Mouse (Mus musculus): ENCODE results near the gene Myo9b. TPM values are rescaled to one million over a fixed set of nuclear protein-coding genes. Genes with fewer than 3 reads are reported as not detected.

Myo9b gene
- polyA plus RNA-seq, 1 experiment from 2014 or later: 5.8 TPM

DNA sequence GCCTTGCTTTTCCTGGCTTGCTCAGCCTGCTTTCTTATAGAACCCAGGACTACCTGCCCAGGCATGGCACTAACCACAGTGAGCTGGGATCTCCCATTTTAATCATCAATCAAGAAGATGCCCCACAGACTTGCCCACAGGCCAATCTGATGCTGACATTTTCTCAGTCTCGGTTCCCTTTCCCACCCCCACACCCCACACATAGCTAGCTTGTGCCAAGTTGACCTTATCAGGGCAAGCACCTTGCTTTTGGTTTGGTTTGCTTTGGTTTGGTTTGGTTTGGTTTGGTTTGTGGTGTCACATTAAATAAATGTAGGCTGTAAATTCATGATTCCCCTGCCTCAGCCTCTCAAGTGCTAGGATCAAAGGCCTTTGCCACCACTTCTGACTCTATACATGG is 34.9 kb downstream of the Myo9b start:
- no peak overlapping the region for H3K4me2 ChIP-seq (replicated peaks; ENCODE audit: low read depth)
- WGBS: 71% methylated on average over 1 of the region's 1 CpGs
- no peak overlapping the region for H3K27ac ChIP-seq (replicated peaks)
- ATAC-seq (ENCODE audit: low FRiP score, low TSS enrichment): no peak
- no peak for DNase-seq (ENCODE audit: low spot score)
- no peaks in the 10 kb centered on the region for H3K9me3 ChIP-seq (ENCODE audit: control insufficient read depth, low read length)
- no peaks in the 10 kb centered on the region for H3K27me3 ChIP-seq (ENCODE audit: control insufficient read depth, insufficient read depth, low read length)
- H3K4me3 ChIP-seq (ENCODE audit: low read depth, low read length): no peak overlapping the region
- TF ChIP-seq CTCF (IDR thresholded peaks at IDR 0.05; ENCODE audit: low read depth) (no peak), EP300 (optimal IDR thresholded peaks at IDR 0.05) (no peak)
- H3K9ac ChIP-seq (ENCODE audit: low read length): no peak overlapping the region
- H3K4me1 ChIP-seq (replicated peaks; ENCODE audit: control insufficient read depth, insufficient read depth): no peaks in the 10 kb centered on the region
- H3K36me3 ChIP-seq (ENCODE audit: control insufficient read depth, insufficient read depth, low read length): peaks cover 1% of the 10 kb centered on the region; the same call in 1 of the 2 replicates

DNA sequence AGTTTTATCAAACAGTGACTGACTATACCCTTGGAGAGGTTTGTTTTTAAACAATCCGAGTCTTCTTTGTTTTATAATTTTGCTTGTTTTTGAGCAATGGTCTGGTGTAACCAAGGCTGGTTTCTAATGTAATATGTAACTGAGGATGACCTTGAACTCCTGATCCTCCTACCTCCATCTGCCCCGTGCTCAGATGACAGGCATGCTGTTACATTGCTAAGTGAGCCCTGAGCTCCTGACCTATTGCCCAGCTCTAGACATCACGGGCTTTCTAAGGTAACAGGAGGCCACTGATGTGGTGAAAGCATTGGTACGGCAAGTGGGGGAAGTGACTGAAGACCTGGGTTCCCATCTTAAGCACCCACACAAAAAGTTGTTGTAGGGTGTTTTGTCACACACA is 35.4 kb downstream of the Myo9b start:
- no peak for DNase-seq (ENCODE audit: low spot score)
- ATAC-seq (ENCODE audit: low FRiP score, low TSS enrichment): no peak
- Histone ChIP-seq H3K27me3 (ENCODE audit: control insufficient read depth, insufficient read depth, low read length) (no peaks in the 10 kb centered on the region), H3K4me3 (ENCODE audit: low read depth, low read length) (no peak overlapping the region), H3K36me3 (ENCODE audit: control insufficient read depth, insufficient read depth, low read length) (no peaks in the 10 kb centered on the region), H3K4me1 (replicated peaks; ENCODE audit: control insufficient read depth, insufficient read depth) (no peaks in the 10 kb centered on the region), H3K27ac (replicated peaks) (no peak overlapping the region), H3K9me3 (ENCODE audit: control insufficient read depth, low read length) (no peaks in the 10 kb centered on the region), H3K4me2 (replicated peaks; ENCODE audit: low read depth) (no peak overlapping the region), H3K9ac (ENCODE audit: low read length) (no peak overlapping the region)
- no peak for TF ChIP-seq EP300 (optimal IDR thresholded peaks at IDR 0.05)
- TF ChIP-seq CTCF (IDR thresholded peaks at IDR 0.05; ENCODE audit: low read depth): no peak
- 80% methylated on average over 4 of the region's 4 CpGs for WGBS

DNA sequence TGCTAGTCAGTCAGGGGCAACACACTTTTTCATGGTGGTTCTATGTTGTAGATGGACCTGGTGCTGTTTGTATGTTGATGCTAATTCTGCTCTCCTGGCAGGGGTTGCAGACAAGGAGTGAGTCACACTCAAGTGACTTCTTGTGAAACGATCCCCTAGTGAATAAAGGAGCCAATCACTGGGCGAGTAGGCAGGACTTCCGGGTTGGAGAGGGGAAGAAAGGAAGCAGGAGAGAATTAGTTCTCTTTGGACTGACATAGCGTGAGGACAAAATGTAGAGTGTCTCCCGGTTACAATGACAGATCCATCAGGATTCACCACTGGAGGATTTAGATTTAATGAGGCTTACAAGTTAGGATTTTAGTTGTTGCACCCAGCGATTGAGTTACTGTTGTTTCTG is 37.9 kb downstream of the Myo9b start:
- no peaks in the 10 kb centered on the region for H3K27me3 ChIP-seq (ENCODE audit: control insufficient read depth, insufficient read depth, low read length)
- H3K4me1 ChIP-seq (replicated peaks; ENCODE audit: control insufficient read depth, insufficient read depth): no peaks in the 10 kb centered on the region
- H3K36me3 ChIP-seq (ENCODE audit: control insufficient read depth, insufficient read depth, low read length): no peaks in the 10 kb centered on the region
- ATAC-seq (ENCODE audit: low FRiP score, low TSS enrichment): no peak
- H3K9ac ChIP-seq (ENCODE audit: low read length): no peak overlapping the region
- WGBS: 76% methylated on average over 6 of the region's 6 CpGs
- TF ChIP-seq CTCF (IDR thresholded peaks at IDR 0.05; ENCODE audit: low read depth) (no peak), EP300 (optimal IDR thresholded peaks at IDR 0.05) (no peak)
- H3K9me3 ChIP-seq (ENCODE audit: control insufficient read depth, low read length): no peaks in the 10 kb centered on the region
- no peak for DNase-seq (ENCODE audit: low spot score)
- no peak overlapping the region for H3K4me2 ChIP-seq (replicated peaks; ENCODE audit: low read depth)
- no peak overlapping the region for H3K4me3 ChIP-seq (ENCODE audit: low read depth, low read length)
- no peak overlapping the region for H3K27ac ChIP-seq (replicated peaks)

DNA sequence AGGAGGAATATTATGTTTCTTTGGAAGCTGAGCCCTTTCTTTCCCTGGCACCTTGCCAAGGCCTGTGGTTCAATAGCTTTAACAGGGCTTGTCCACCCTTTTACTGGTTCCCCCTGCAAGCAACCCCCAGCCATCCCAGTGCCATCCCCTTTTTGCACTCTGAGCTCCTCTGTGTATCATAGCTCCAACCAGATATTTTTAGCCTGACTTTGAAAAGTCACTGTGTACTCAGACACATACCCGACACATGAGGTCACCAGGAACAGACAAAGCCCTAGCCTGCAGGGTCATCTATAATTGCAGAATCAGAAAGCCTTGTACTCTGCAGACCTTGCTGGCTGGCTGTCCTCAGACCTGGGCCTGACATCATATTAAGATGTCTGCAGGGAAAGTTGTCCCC is 40.2 kb downstream of the Myo9b start:
- ATAC-seq (ENCODE audit: low FRiP score, low TSS enrichment) (peak; percentile 61; the same call in 1 of the 2 replicates), DNase-seq (ENCODE audit: low spot score) (peak; percentile 18)
- Histone ChIP-seq H3K9ac (ENCODE audit: low read length) (no peak overlapping the region), H3K4me2 (replicated peaks; ENCODE audit: low read depth) (no peak overlapping the region), H3K4me1 (replicated peaks; ENCODE audit: control insufficient read depth, insufficient read depth) (no peaks in the 10 kb centered on the region), H3K4me3 (ENCODE audit: low read depth, low read length) (no peak overlapping the region), H3K27ac (replicated peaks) (peak overlapping the region; percentile 24), H3K9me3 (ENCODE audit: control insufficient read depth, low read length) (no peaks in the 10 kb centered on the region), H3K36me3 (ENCODE audit: control insufficient read depth, insufficient read depth, low read length) (no peaks in the 10 kb centered on the region), H3K27me3 (ENCODE audit: control insufficient read depth, insufficient read depth, low read length) (no peaks in the 10 kb centered on the region)
- TF ChIP-seq EP300 (optimal IDR thresholded peaks at IDR 0.05) (no peak), CTCF (IDR thresholded peaks at IDR 0.05; ENCODE audit: low read depth) (no peak)
- 33% methylated on average over 1 of the region's 1 CpGs for WGBS

DNA sequence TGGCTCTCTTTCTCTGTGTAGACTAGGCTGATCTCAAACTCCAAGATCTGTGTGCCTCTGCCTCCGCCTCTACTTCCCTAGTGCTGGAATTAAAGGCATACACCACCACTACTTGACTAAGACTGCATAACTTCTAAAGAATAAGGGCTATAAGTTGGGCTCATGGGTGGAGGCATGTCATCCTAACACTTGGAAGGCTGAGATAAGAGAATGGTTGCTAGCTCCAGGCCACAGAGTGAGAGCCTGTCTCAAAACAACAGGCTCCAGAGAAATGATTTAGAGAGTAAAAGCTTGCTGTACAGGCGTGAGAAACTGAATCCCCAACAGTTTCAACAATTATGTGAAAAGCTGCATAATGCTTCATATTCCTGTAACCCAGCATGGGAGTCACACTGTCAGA is 41.4 kb downstream of the Myo9b start:
- DNase-seq (ENCODE audit: low spot score) (no peak), ATAC-seq (ENCODE audit: low FRiP score, low TSS enrichment) (no peak)
- Histone ChIP-seq H3K36me3 (ENCODE audit: control insufficient read depth, insufficient read depth, low read length) (no peaks in the 10 kb centered on the region), H3K27ac (replicated peaks) (no peak overlapping the region), H3K4me3 (ENCODE audit: low read depth, low read length) (no peak overlapping the region), H3K9me3 (ENCODE audit: control insufficient read depth, low read length) (no peaks in the 10 kb centered on the region), H3K9ac (ENCODE audit: low read length) (no peak overlapping the region), H3K4me2 (replicated peaks; ENCODE audit: low read depth) (no peak overlapping the region), H3K27me3 (ENCODE audit: control insufficient read depth, insufficient read depth, low read length) (no peaks in the 10 kb centered on the region), H3K4me1 (replicated peaks; ENCODE audit: control insufficient read depth, insufficient read depth) (no peaks in the 10 kb centered on the region)
- 88% methylated on average over 2 of the region's 2 CpGs for whole genome bisulfite sequencing
- no peak for TF ChIP-seq CTCF (IDR thresholded peaks at IDR 0.05; ENCODE audit: low read depth)
- no peak for TF ChIP-seq EP300 (optimal IDR thresholded peaks at IDR 0.05)

DNA sequence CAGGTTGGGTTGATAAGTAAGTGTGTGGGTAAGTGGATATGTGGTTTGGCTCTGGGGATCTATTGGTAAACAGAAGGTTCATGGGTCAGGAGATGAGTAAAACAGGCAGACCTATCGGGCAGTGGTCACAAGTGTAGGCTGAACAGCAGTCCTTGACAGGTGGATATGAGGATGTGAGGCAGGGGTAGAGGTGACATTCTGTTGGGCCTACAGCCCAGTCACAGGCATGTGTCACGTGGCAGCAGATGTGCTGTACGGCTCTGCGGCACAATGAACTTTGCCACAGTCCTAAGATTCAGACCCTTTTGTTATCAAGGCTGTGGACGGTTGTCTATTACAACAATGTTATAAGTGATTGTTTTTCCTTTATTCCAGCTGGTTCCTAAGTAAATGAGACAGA is 43.5 kb downstream of the Myo9b start:
- Histone ChIP-seq H3K4me3 (ENCODE audit: low read depth, low read length) (no peak overlapping the region), H3K36me3 (ENCODE audit: control insufficient read depth, insufficient read depth, low read length) (no peaks in the 10 kb centered on the region), H3K4me1 (replicated peaks; ENCODE audit: control insufficient read depth, insufficient read depth) (no peaks in the 10 kb centered on the region), H3K4me2 (replicated peaks; ENCODE audit: low read depth) (no peak overlapping the region), H3K9ac (ENCODE audit: low read length) (no peak overlapping the region), H3K27me3 (ENCODE audit: control insufficient read depth, insufficient read depth, low read length) (no peaks in the 10 kb centered on the region), H3K9me3 (ENCODE audit: control insufficient read depth, low read length) (no peaks in the 10 kb centered on the region), H3K27ac (replicated peaks) (no peak overlapping the region)
- DNase-seq (ENCODE audit: low spot score) (no peak), ATAC-seq (ENCODE audit: low FRiP score, low TSS enrichment) (no peak)
- WGBS: 83% methylated on average over 5 of the region's 5 CpGs
- TF ChIP-seq EP300 (optimal IDR thresholded peaks at IDR 0.05): no peak
- no peak for TF ChIP-seq CTCF (IDR thresholded peaks at IDR 0.05; ENCODE audit: low read depth)
